Mouse (Mus musculus): ENCODE data around the gene Jund.
A peak's percentile ranks its signal among the peaks of the same experiment; 100 is the strongest.

GRCm38 (mm10) chr8:70701048-70701981 lies 2.6 kb downstream of the Jund start:
- TF ChIP-seq GABPA (IDR thresholded peaks at IDR 0.05; ENCODE audit: insufficient replicate concordance, low read depth, low read length) = no peak
- peak; percentile 55; the same call in 1 of the 2 replicates for TF ChIP-seq POLR2A (IDR thresholded peaks at IDR 0.05; ENCODE audit: low read depth, low read length)

Data from CH12.LX (cell line).